Mouse (Mus musculus) stomach, postnatal 0 days (tissue): ENCODE measurements around the gene Gm6880. TPM values are rescaled to one million over a fixed set of nuclear protein-coding genes. Genes with fewer than 3 reads are reported as not detected.
"Not testable (repeated sequence)": the region's sequence is repeated elsewhere in the genome, so short reads cannot be mapped to it uniquely, and the experiment has no call there.

Experiments used
- ATAC-seq: fragments of 200-750 bp; cut with Nextera tagmentation; 2 replicates; pipeline ENCODE4 v1.8.0; 2017; ENCODE audit not compliant: low FRiP score, low TSS enrichment
- DNase-seq: peaks from one replicate; pipeline ENCODE4 v3.0.0-alpha.2; 2016; ENCODE audit warnings: low spot score
- H3K27ac ChIP-seq: fragments of 300-500 bp; sonication (generic); replicated peaks from 2 replicates; pipeline ENCODE4 v1.5.1; 2014; ENCODE audit warnings: mild to moderate bottlenecking, control low read depth
- H3K27me3 ChIP-seq: fragments of 300-500 bp; sonication (generic); 2 replicates; pipeline ENCODE4 v1.6.1; 2014; ENCODE audit warnings: low read length; ENCODE audit not compliant: control insufficient read depth, insufficient read depth
- H3K36me3 ChIP-seq: fragments of 300-500 bp; sonication (generic); 2 replicates; pipeline ENCODE4 v1.6.1; 2014; ENCODE audit warnings: low read length, mixed read lengths; ENCODE audit not compliant: control insufficient read depth, insufficient read depth
- H3K4me1 ChIP-seq: fragments of 300-500 bp; sonication (generic); replicated peaks from 2 replicates; pipeline ENCODE4 v1.6.1; 2014; ENCODE audit warnings: antibody characterized with exemption; ENCODE audit not compliant: control insufficient read depth, insufficient read depth
- H3K4me2 ChIP-seq: fragments of 300-500 bp; sonication (generic); replicated peaks from 2 replicates; pipeline ENCODE4 v1.6.1; 2014; ENCODE audit warnings: low read depth, mild to moderate bottlenecking, control low read depth, moderate library complexity
- H3K4me3 ChIP-seq: fragments of 300-500 bp; sonication (generic); 2 replicates; pipeline ENCODE4 v1.5.1; 2014; ENCODE audit warnings: low read depth, low read length, control low read depth
- H3K9ac ChIP-seq: fragments of 300-500 bp; sonication (generic); 2 replicates; pipeline ENCODE4 v1.6.1; 2014; ENCODE audit warnings: mild to moderate bottlenecking, low read length, control low read depth, mixed read lengths
- H3K9me3 ChIP-seq: fragments of 300-500 bp; sonication (generic); 2 replicates; pipeline ENCODE4 v1.6.1; 2016; ENCODE audit warnings: low read length; ENCODE audit not compliant: control insufficient read depth
- CTCF ChIP-seq: IDR thresholded peaks from 2 replicates; pipeline ENCODE4 v1.5.1; 2016; ENCODE audit warnings: antibody characterized with exemption, low read depth, mild to moderate bottlenecking, moderate library complexity
- EP300 ChIP-seq: optimal IDR thresholded peaks from 2 replicates; pipeline ENCODE3; 2016; ENCODE audit warnings: antibody characterized with exemption
- WGBS: fragments of 180-500 bp; shearing (Covaris S2); extraction: QIAGEN DNeasy Blood & Tissue Kit; methylation state at CpG from one replicate; pipeline ENCODE4 v1.1.7; 2014; 5-methylcytosine and 5-hydroxymethylcytosine counted together
- polyA plus RNA-seq: library from polyadenylated mRNA; unstranded; fragments of >200 nt; fragmentation: Nextera tagmentation; extraction: Ambion mirVana; gene quantifications from 2 replicates; pipeline ENCODE4 v1.2.1, GENCODE M21; 2015

Gene Gm6880
- 0.25 TPM in 1 of 2 replicates, not detected in the other for polyA plus RNA-seq

- not testable (repeated sequence) for H3K36me3 ChIP-seq, H3K27me3 ChIP-seq, H3K9ac ChIP-seq, H3K4me1 ChIP-seq, H3K27ac ChIP-seq, ATAC-seq, H3K4me2 ChIP-seq, H3K9me3 ChIP-seq, H3K4me3 ChIP-seq, DNase-seq
- 75% methylated on average over 12 of the region's 14 CpGs for WGBS
Observed at GRCm38 (mm10) chrX:74481349-74481885, at the start of gene Gm6880. Gene Gm6880 (minus strand): TSS chrX:74481399.

- not testable (repeated sequence) for H3K4me3 ChIP-seq, ATAC-seq, H3K4me1 ChIP-seq, H3K36me3 ChIP-seq, H3K4me2 ChIP-seq, H3K9me3 ChIP-seq, DNase-seq, H3K27ac ChIP-seq, H3K9ac ChIP-seq, H3K27me3 ChIP-seq
Observed at GRCm38 (mm10) chrX:74517461-74517860, 36.3 kb upstream of the Gm6880 start.

GRCm38 (mm10) chrX:74497131-74497530 is 15.9 kb upstream of the Gm6880 start:
- no peaks in the 10 kb centered on the region for H3K36me3 ChIP-seq
- H3K27ac ChIP-seq = no peak overlapping the region
- H3K9ac ChIP-seq = no peak overlapping the region
- H3K9me3 ChIP-seq = no peaks in the 10 kb centered on the region
- TF ChIP-seq EP300 (no peak), CTCF (peak; percentile 60)
- ATAC-seq (no peak), DNase-seq (no peak)
- WGBS = 60% methylated on average over 1 of the region's 1 CpGs
- no peak overlapping the region for H3K4me3 ChIP-seq
- H3K27me3 ChIP-seq = no peaks in the 10 kb centered on the region
- H3K4me1 ChIP-seq = no peaks in the 10 kb centered on the region
- no peak overlapping the region for H3K4me2 ChIP-seq

GRCm38 (mm10) chrX:74452773-74453172 is 28.4 kb downstream of the Gm6880 start:
- TF ChIP-seq EP300 (no peak), CTCF (peak; percentile 83)
- Histone ChIP-seq H3K9me3 (no peaks in the 10 kb centered on the region), H3K27me3 (no peaks in the 10 kb centered on the region), H3K4me1 (no peaks in the 10 kb centered on the region), H3K36me3 (no peaks in the 10 kb centered on the region), H3K4me3 (no peak overlapping the region), H3K9ac (no peak overlapping the region), H3K4me2 (no peak overlapping the region), H3K27ac (no peak overlapping the region)
- 8% methylated on average over 4 of the region's 4 CpGs for WGBS
- no peak for ATAC-seq
- no peak for DNase-seq

DNA sequence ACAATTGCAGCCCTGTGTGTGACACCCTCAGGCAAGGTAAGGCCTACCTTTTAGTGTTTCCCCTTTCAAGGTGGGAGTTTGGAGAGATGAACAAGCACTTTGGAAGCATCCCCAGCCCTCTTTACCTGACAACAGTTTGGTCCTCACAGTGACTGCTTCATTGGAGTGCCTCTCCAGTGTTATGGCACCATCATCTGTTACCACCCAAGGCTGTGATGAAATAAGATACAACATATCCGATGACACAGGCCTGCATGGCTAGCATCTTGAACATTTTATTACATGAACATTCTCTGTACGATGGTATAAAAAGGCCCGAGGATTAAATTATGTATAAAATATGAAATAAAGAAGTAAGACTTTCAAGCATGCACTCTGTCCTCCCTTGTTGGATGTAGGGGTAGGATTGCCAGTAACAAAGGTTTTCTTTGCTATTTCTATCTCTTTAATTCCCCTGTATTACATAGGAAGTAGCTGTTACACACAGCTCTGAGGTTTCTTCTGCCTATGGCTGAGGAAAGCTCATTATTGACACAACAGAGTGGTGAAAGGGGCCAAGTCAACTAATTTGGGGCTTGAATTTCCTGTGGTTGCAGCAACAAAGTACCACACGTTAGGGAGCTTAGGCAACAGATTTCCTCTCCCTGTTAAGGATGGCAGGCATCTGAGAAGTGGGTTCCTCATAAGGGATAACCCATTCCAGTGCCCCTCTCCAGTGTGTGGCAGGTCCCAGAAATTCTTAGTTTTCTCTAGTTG is 29.9 kb downstream of the Gm6880 start:
- no peak overlapping the region for H3K4me3 ChIP-seq
- H3K4me2 ChIP-seq = no peak overlapping the region
- 72% methylated on average over 4 of the region's 4 CpGs for WGBS
- no peaks in the 10 kb centered on the region for H3K27me3 ChIP-seq
- ATAC-seq (no peak), DNase-seq (no peak)
- H3K9ac ChIP-seq = no peak overlapping the region
- H3K27ac ChIP-seq = no peak overlapping the region
- TF ChIP-seq CTCF = no peak
- no peak for TF ChIP-seq EP300
- H3K36me3 ChIP-seq = no peaks in the 10 kb centered on the region
- H3K9me3 ChIP-seq = no peaks in the 10 kb centered on the region
- H3K4me1 ChIP-seq = no peaks in the 10 kb centered on the region

Other genes starting within 250 kb of the Gm6880 start
- gene Flna, start 231.6 kb downstream of the Gm6880 start, polyA plus RNA-seq = 256 and 289 TPM in 2 replicates
- 20.9 TPM in 2 replicates for gene Emd, start 226.7 kb downstream of the Gm6880 start, polyA plus RNA-seq
- gene Rpl10, start 210.6 kb downstream of the Gm6880 start, polyA plus RNA-seq = 762 and 787 TPM in 2 replicates
- 59.5 and 71.1 TPM in 2 replicates for gene Taz, start 199.5 kb downstream of the Gm6880 start, polyA plus RNA-seq
- 15.6 and 15.8 TPM in 2 replicates for gene Dnase1l1, start 199.1 kb downstream of the Gm6880 start, polyA plus RNA-seq
- gene Atp6ap1, start 184.3 kb downstream of the Gm6880 start, polyA plus RNA-seq = 106 and 107 TPM in 2 replicates
- 75.8 and 79.3 TPM in 2 replicates for gene Gdi1, start 176.4 kb downstream of the Gm6880 start, polyA plus RNA-seq
- gene Fam50a, start 168.4 kb downstream of the Gm6880 start, polyA plus RNA-seq = 37.6 and 37.8 TPM in 2 replicates
- 2.9 and 3.2 TPM in 2 replicates for gene Plxna3, start 152.3 kb downstream of the Gm6880 start, polyA plus RNA-seq
- gene Lage3, start 127.8 kb downstream of the Gm6880 start, polyA plus RNA-seq = 88.1 and 90.9 TPM in 2 replicates
- 55.6 and 63.5 TPM in 2 replicates for gene Ubl4a, start 108.2 kb downstream of the Gm6880 start, polyA plus RNA-seq
- 20.0 and 20.6 TPM in 2 replicates for gene Slc10a3, start 108.0 kb downstream of the Gm6880 start, polyA plus RNA-seq
- 25.0 and 26.0 TPM in 2 replicates for gene Fam3a, start 88.1 kb downstream of the Gm6880 start, polyA plus RNA-seq
- gene Ikbkg, start 88.1 kb downstream of the Gm6880 start, polyA plus RNA-seq = 15.8 and 16.7 TPM in 2 replicates
- gene G6pdx, start 52.2 kb downstream of the Gm6880 start, polyA plus RNA-seq = 83.7 and 90.3 TPM in 2 replicates
- not detected in 2 replicates for gene Olfr1326-ps1, start 93.5 kb upstream of the Gm6880 start, polyA plus RNA-seq
- not detected in 2 replicates for gene Olfr1325, start 111.3 kb upstream of the Gm6880 start, polyA plus RNA-seq
- 0.04 TPM in 1 of 2 replicates, not detected in the other for gene Gm5640, start 164.2 kb upstream of the Gm6880 start, polyA plus RNA-seq